Mouse (Mus musculus) kidney, postnatal 0 days (tissue): Measurements from ENCODE around the gene Col23a1. TPM values are rescaled to one million over a fixed set of nuclear protein-coding genes. Genes with fewer than 3 reads are reported as not detected.

Source experiments
- ATAC-seq: fragments of 200-750 bp; cut with Nextera tagmentation; replicated peaks from 2 replicates; pipeline ENCODE4 v1.8.0; 2017; ENCODE audit warnings: low read depth, moderate number of reproducible peaks, moderate TSS enrichment, moderate library complexity; ENCODE audit not compliant: low FRiP score
- DNase-seq: peaks from one replicate; pipeline ENCODE4 v3.0.0-alpha.2; 2016; ENCODE audit warnings: low spot score
- H3K27ac ChIP-seq: fragments of 300-500 bp; sonication (generic); 2 replicates; pipeline ENCODE4 v1.5.1; 2014; ENCODE audit warnings: mild to moderate bottlenecking
- H3K27me3 ChIP-seq: fragments of 300-500 bp; sonication (generic); 2 replicates; pipeline ENCODE4 v1.6.1; 2014; ENCODE audit warnings: low read length, mixed read lengths; ENCODE audit not compliant: insufficient read depth
- H3K36me3 ChIP-seq: fragments of 300-500 bp; sonication (generic); 2 replicates; pipeline ENCODE4 v1.6.1; 2014; ENCODE audit warnings: low read length, mixed read lengths; ENCODE audit not compliant: insufficient read depth
- H3K4me1 ChIP-seq: fragments of 300-500 bp; sonication (generic); replicated peaks from 2 replicates; pipeline ENCODE4 v1.6.1; 2014; ENCODE audit warnings: antibody characterized with exemption, low read length, mixed read lengths; ENCODE audit not compliant: insufficient read depth
- H3K4me2 ChIP-seq: fragments of 300-500 bp; sonication (generic); 2 replicates; pipeline ENCODE4 v1.6.1; 2014; ENCODE audit warnings: mild to moderate bottlenecking, low read length, moderate library complexity, mixed read lengths
- H3K4me3 ChIP-seq: fragments of 300-500 bp; sonication (generic); replicated peaks from 2 replicates; pipeline ENCODE4 v1.5.1; 2014; ENCODE audit warnings: low read depth, low read length
- H3K9ac ChIP-seq: fragments of 300-500 bp; sonication (generic); 2 replicates; pipeline ENCODE4 v1.6.1; 2014; ENCODE audit warnings: low read depth, low read length
- H3K9me3 ChIP-seq: fragments of 300-500 bp; sonication (generic); replicated peaks from 2 replicates; pipeline ENCODE4 v1.6.1; 2016; ENCODE audit warnings: low read length, inconsistent platforms, mixed read lengths
- CTCF ChIP-seq: IDR thresholded peaks from 2 replicates; pipeline ENCODE4 v1.5.1; 2016; ENCODE audit warnings: antibody characterized with exemption, low read depth, mild to moderate bottlenecking, moderate library complexity
- WGBS: fragments of 180-500 bp; shearing (Covaris S2); extraction: QIAGEN DNeasy Blood & Tissue Kit; methylation state at CpG from one replicate; pipeline ENCODE4 v1.1.7; 2014; 5-methylcytosine and 5-hydroxymethylcytosine counted together
- polyA plus RNA-seq: library from polyadenylated mRNA; unstranded; fragments of >200 nt; fragmentation: Nextera tagmentation; extraction: Ambion mirVana; gene quantifications from 2 replicates; pipeline ENCODE4 v1.2.1, GENCODE M21; 2015

The Col23a1 gene
- polyA plus RNA-seq, 1 experiment from 2014 or later: 6.8 TPM

GRCm38 (mm10) chr11:51444649-51445048 lies 154.9 kb downstream of the Col23a1 start:
- no peak overlapping the region for H3K4me3 ChIP-seq
- no peaks in the 10 kb centered on the region for H3K4me1 ChIP-seq
- 78% methylated on average over 7 of the region's 7 CpGs for WGBS
- no peak overlapping the region for H3K27ac ChIP-seq
- H3K4me2 ChIP-seq: no peak overlapping the region
- no peak overlapping the region for H3K9ac ChIP-seq
- no peaks in the 10 kb centered on the region for H3K36me3 ChIP-seq
- ATAC-seq (no peak), DNase-seq (no peak)
- TF ChIP-seq CTCF: no peak
- no peaks in the 10 kb centered on the region for H3K27me3 ChIP-seq
- H3K9me3 ChIP-seq: no peaks in the 10 kb centered on the region

GRCm38 (mm10) chr11:51446711-51447425 lies 157.1 kb downstream of the Col23a1 start:
- DNase-seq (peak; percentile 75), ATAC-seq (no peak)
- no peak overlapping the region for H3K4me3 ChIP-seq
- H3K4me2 ChIP-seq: no peak overlapping the region
- no peak overlapping the region for H3K9ac ChIP-seq
- H3K9me3 ChIP-seq: no peaks in the 10 kb centered on the region
- H3K27ac ChIP-seq: no peak overlapping the region
- peak; percentile 76 for TF ChIP-seq CTCF
- no peaks in the 10 kb centered on the region for H3K27me3 ChIP-seq
- no peaks in the 10 kb centered on the region for H3K36me3 ChIP-seq
- no peaks in the 10 kb centered on the region for H3K4me1 ChIP-seq
- 22% methylated on average over 6 of the region's 6 CpGs for WGBS

GRCm38 (mm10) chr11:51448256-51448655 lies 158.5 kb downstream of the Col23a1 start:
- Histone ChIP-seq H3K9ac (no peak overlapping the region), H3K4me2 (no peak overlapping the region), H3K27me3 (no peaks in the 10 kb centered on the region), H3K27ac (no peak overlapping the region), H3K9me3 (no peaks in the 10 kb centered on the region), H3K4me1 (no peaks in the 10 kb centered on the region), H3K36me3 (no peaks in the 10 kb centered on the region), H3K4me3 (no peak overlapping the region)
- ATAC-seq (no peak), DNase-seq (no peak)
- 88% methylated on average over 4 of the region's 4 CpGs for WGBS
- TF ChIP-seq CTCF: no peak

GRCm38 (mm10) chr11:51448680-51449079 lies 159.0 kb downstream of the Col23a1 start:
- no peak for TF ChIP-seq CTCF

GRCm38 (mm10) chr11:51449881-51450280 lies 160.2 kb downstream of the Col23a1 start:
- Histone ChIP-seq H3K4me3 (no peak overlapping the region), H3K4me1 (no peaks in the 10 kb centered on the region), H3K27me3 (no peaks in the 10 kb centered on the region), H3K4me2 (no peak overlapping the region), H3K36me3 (no peaks in the 10 kb centered on the region), H3K27ac (no peak overlapping the region), H3K9ac (no peak overlapping the region), H3K9me3 (no peaks in the 10 kb centered on the region)
- ATAC-seq: no peak
- 81% methylated on average over 7 of the region's 7 CpGs for WGBS
- DNase-seq: no peak
- no peak for TF ChIP-seq CTCF

More at GRCm38 (mm10) chr11:51448680-51449079, 159.0 kb downstream of the Col23a1 start:
- Histone ChIP-seq H3K4me1 (no peaks in the 10 kb centered on the region), H3K9ac (no peak overlapping the region), H3K27me3 (no peaks in the 10 kb centered on the region), H3K36me3 (no peaks in the 10 kb centered on the region), H3K4me2 (no peak overlapping the region), H3K27ac (no peak overlapping the region), H3K4me3 (no peak overlapping the region), H3K9me3 (no peaks in the 10 kb centered on the region)
- DNase-seq: no peak
- no peak for ATAC-seq
- WGBS: 77% methylated on average over 4 of the region's 4 CpGs

GRCm38 (mm10) chr11:51451281-51451680 lies 161.6 kb downstream of the Col23a1 start:
- H3K27ac ChIP-seq: no peak overlapping the region
- 81% methylated on average over 5 of the region's 5 CpGs for WGBS
- H3K36me3 ChIP-seq: no peaks in the 10 kb centered on the region
- ATAC-seq (no peak), DNase-seq (no peak)
- H3K4me3 ChIP-seq: no peak overlapping the region
- H3K9me3 ChIP-seq: no peaks in the 10 kb centered on the region
- no peaks in the 10 kb centered on the region for H3K27me3 ChIP-seq
- TF ChIP-seq CTCF: no peak
- H3K4me2 ChIP-seq: no peak overlapping the region
- H3K4me1 ChIP-seq: no peaks in the 10 kb centered on the region
- H3K9ac ChIP-seq: no peak overlapping the region

- TF ChIP-seq CTCF: no peak
These were observed 162.2 kb downstream of the Col23a1 start for GRCm38 (mm10) chr11:51451925-51452324.

More at GRCm38 (mm10) chr11:51451925-51452324, 162.2 kb downstream of the Col23a1 start:
- Histone ChIP-seq H3K9me3 (no peaks in the 10 kb centered on the region), H3K4me2 (no peak overlapping the region), H3K9ac (no peak overlapping the region), H3K27ac (no peak overlapping the region), H3K36me3 (no peaks in the 10 kb centered on the region), H3K27me3 (no peaks in the 10 kb centered on the region), H3K4me3 (no peak overlapping the region), H3K4me1 (no peaks in the 10 kb centered on the region)
- 27% methylated on average over 7 of the region's 7 CpGs for WGBS
- no peak for DNase-seq
- no peak for ATAC-seq
